Mouse (Mus musculus) bone marrow macrophage, adult 2 months (primary cell): ENCODE data around the gene Zfp787.

Experiments
- CTCF ChIP-seq: IDR thresholded peaks from 2 replicates; pipeline ENCODE4 v1.5.1; 2012; ENCODE audit warnings: low read depth, mild to moderate bottlenecking, low read length, moderate library complexity
- POLR2A ChIP-seq: IDR thresholded peaks from 2 replicates; pipeline ENCODE4 v1.6.1; 2012; ENCODE audit warnings: mild to moderate bottlenecking, low read depth, low read length, borderline replicate concordance

GRCm38 (mm10) chr7:6151266-6151665 is 4.5 kb downstream of the Zfp787 start:
- no peak for TF ChIP-seq POLR2A
- no peak for TF ChIP-seq CTCF
